Mouse (Mus musculus): Measurements from ENCODE around the gene Calu.
A peak's percentile ranks its signal among the peaks of the same experiment; 100 is the strongest.
"Not testable (repeated sequence)": the region's sequence is repeated elsewhere in the genome, so short reads cannot be mapped to it uniquely, and the experiment has no call there.

The Calu gene

DNA sequence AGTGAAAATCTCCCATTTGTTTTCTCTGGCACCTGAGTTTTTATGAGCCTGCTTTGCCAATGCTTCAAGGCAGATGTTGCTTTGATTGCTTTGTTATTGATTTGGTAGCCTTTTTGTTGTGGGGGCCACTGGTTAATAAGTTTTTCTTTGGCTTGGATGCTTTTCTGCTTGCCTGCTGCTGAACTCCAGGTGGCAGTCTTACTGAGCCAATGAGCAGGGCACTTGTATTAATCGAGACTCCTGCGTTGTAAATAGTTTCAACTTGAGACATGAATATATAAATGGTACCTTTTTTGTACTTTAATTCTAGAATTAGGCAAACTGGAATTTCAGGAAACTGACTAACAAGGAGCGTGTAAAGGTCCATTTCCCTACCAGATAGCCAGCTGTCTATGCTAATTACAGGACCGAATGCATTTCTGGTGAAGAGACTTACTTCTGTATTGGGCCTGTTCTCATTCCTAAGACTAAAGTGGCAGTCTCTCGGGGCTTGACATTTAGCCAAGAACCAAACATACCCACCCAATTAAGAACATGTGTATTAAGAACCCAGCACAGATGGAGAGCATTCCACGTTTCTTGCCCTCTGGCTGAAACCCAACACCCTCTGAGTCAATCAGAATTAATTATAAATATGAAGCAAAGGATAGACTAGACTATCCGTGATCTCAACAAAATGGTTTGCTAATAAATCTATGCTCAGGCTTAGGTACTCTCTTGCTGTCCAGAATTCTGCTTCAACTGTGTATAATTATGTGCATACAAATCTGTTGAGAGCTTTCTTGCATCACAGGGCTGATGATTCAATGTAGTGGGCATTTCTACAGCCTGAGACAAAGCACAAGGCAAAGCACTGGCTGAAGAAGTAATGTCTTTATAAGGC lies 14.6 kb downstream of the Calu start:
- DNase-seq (ENCODE audit: low spot score in 2 of 2), result no peak

DNA sequence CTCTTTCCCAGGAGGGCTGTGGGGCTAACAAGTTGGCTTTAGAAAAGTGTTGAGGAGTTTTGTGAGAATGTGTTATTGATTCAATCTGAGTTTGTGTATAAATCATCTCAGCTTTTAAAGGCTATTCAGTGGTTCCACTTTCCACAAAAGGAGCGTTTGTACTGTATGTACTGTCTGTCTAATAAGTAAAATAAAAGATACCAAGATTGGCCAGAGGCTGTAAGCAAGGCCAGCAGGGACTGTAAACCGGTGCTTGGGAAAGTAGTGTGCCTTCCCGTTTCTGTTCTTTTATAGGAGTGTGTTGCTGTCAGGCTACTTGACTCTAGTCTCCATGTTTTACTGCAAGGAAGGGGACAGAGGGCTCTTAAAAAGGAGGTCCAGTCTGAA lies 15.3 kb downstream of the Calu start:
- DNase-seq (ENCODE audit: low spot score in 2 of 2), result no peak

DNA sequence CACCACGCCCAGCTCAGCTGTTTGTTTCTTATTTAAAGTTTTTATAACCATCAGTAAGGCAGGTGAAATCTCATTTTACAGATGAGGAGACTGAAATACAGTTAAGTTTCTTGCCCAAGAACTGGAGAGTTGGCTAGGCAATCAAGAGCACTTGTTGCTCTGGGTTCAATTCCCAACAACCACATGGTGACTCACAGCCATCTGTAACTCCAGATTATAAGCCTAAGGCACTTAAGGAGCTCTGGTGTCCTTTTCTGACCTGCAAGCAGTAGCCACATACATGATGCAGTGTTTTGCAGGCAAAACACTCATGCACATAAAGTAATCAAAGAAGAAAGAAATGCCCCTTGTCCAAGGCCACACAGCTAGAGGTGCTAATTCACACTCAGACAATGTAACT lies 17.4 kb downstream of the Calu start:
- DNase-seq (ENCODE audit: low spot score in 2 of 2), result no peak

GRCm38 (mm10) chr6:29377386-29377785 lies 29.5 kb downstream of the Calu start:
- no peak for DNase-seq (ENCODE audit: low spot score in 2 of 2)

- no peak for DNase-seq (ENCODE audit: low spot score in 2 of 2)
These were observed 30.8 kb downstream of the Calu start for GRCm38 (mm10) chr6:29378678-29379077.

DNA sequence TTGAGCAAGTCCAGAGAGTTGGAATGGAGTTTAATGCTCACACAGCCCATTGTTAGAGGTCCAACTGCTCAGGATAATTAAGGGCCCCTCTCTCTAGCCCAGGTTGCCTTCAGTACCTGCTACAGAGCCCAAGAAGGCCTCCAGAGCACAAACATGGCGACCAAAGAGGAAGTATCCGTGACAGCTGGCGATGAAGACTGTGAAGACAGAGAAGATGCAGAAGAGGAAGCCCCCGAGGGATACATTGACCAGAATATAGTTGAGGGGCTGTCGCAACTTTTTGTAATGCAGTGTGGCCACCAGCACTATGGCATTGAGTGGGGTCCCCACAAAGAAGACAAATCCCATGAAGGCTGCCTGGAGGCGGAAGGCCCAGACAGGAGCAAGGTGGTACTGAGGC lies 32.1 kb downstream of the Calu start:
- DNase-seq (ENCODE audit: low spot score in 2 of 2), result no peak

GRCm38 (mm10) chr6:29382442-29382841 lies 34.6 kb downstream of the Calu start:
- DNase-seq (ENCODE audit: low spot score in 2 of 2), result no peak

DNA sequence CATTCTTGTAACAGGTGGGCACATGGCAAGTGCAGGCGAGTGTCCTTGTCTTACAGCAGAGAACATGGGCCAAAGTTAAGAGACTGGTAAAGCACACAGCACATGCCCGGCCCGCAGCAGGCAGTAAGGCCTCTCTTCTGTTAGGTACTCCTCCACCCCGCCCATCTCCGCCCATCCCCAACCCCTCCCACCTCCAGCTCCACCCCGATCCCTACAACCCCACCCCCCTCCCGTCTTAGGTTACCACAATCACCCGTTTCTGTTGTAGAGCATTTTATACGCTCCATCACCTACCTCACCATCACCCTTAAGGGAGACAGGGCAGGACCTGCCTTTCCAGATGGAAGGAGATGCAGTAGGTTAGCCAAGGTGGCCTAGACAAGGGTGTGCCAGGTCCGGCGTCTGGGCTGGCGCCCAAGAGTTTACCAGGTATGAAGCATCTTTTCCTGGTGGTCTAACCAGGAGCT lies 40.2 kb downstream of the Calu start, which contains the start of gene Opn1sw:
Opn1sw (minus strand) TSS at position 417 of the 467 bp plus-strand sequence.
- no peak for DNase-seq (ENCODE audit: low spot score in 2 of 2)

- peak; percentile 76 to 88 for DNase-seq (ENCODE audit: low spot score in 2 of 2)
These were observed 40.8 kb downstream of the Calu start for GRCm38 (mm10) chr6:29388606-29389080.

GRCm38 (mm10) chr6:29389425-29389824 lies 41.6 kb downstream of the Calu start:
- DNase-seq (ENCODE audit: low spot score in 2 of 2), result no peak

DNA sequence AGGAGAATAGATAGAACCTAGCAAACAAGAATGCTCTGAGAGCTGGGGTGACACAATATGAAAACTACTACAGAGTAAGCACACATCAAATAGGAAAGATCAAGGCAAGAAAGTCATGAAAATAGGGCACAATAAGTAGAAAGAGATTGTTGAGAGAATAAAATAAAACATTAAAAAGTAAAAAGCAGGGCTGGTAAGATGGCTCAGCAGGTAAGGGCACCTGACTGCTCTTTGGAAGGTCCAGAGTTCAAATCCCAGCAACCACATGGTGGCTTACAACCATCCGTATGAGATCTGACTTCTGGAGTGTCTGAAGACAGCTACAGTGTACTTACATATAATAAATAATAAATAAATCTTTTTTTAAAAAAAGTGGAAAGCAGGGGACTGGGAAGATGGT lies 42.6 kb downstream of the Calu start:
- DNase-seq (ENCODE audit: low spot score in 2 of 2), result not testable (repeated sequence)

DNA sequence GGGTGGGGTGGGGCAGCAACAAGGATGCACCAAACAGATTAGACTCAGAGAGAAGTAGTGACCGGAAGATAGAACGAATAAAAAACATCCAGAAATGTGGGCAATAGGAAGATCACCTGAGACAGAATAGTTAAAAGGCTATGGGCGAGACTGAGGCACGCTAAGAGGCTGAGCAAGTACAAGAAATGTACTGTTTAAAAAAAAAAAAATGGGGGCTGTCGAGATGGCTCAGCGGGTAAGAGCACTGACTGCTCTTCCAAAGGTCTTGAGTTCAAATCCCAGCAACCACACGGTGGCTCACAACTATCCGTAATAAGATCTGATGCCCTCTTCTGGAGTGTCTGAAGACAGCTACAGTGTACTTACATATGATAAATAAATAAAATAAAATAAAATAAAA lies 43.4 kb downstream of the Calu start:
- DNase-seq (ENCODE audit: low spot score in 2 of 2), result not testable (repeated sequence)

- no peak for DNase-seq (ENCODE audit: low spot score in 2 of 2)
These were observed 43.9 kb downstream of the Calu start for GRCm38 (mm10) chr6:29391802-29392201.

DNA sequence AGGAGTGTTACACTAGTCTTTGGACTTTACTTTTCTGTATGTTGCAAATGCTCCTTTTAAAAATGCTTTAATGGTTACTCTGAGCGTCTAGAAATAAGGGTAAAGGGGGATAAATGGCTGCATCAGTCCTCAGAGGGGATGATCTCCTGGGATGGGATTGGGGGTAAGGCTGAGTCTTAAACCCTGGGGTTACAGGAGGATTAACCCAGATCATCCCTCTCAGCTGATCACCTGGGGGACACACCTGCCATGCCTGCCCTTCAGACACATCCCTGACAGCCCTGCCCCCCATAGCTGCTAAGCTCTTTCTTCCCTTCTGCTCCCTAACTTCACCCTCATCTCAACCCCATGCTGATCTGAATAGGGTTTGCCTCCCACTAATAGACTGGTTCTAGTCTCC lies 46.4 kb downstream of the Calu start:
- DNase-seq (ENCODE audit: low spot score in 2 of 2), result no peak

- DNase-seq (ENCODE audit: low spot score in 2 of 2), result peak; percentile 79 to 81
These were observed 48.2 kb downstream of the Calu start, which contains the start of gene Ccdc136 for GRCm38 (mm10) chr6:29395910-29396713. Gene Ccdc136, plus strand, starts transcription at chr6:29396309.

DNA sequence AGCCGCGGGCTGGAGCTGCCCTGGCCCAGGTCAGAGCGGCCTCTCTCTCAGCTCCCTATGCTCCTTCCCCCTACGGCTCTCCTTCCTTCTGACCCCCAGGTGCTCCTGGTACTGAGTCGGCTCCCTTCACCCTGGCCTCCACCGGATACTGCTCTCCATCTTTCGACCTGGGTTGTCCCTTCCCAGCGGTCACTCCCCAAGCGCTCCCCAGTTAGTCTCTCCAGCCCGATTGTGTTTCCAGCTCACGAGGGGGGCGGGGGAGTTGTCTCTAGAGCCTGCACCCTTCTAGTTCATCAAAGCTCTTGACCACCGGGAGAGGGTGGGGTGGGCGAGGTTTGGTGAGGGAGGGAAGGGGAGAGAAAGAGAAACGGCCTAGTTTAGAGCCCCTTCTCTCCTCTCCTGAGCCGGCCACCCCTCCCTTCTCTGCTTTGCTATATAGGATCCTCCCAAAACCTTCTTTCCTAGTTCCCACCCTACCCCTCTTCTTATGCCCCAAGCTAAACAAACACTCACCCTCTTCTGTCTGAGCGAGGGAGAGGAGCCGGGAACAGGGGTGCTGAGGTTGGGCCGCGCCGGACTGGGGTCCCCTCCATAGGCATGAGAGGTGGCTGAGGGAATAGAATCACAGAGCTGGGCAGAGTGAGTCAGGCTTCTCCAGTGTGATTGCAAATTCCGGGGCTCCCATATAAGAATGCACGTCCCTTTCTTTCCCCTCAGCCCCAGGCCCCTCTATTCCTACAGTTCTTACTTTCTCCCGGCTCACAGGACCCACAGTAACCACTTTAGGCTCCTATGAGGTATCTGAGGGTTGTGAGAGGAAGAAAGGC lies 49.1 kb downstream of the Calu start:
- peak in 1 of 2 experiments; percentile 17 for DNase-seq (ENCODE audit: low spot score in 2 of 2)

- peak; percentile 32 to 51 for DNase-seq (ENCODE audit: low spot score in 2 of 2)
These were observed 49.7 kb downstream of the Calu start for GRCm38 (mm10) chr6:29397575-29397974.

- DNase-seq (ENCODE audit: low spot score in 2 of 2), result no peak
These were observed 52.0 kb downstream of the Calu start for GRCm38 (mm10) chr6:29399851-29400250.

DNA sequence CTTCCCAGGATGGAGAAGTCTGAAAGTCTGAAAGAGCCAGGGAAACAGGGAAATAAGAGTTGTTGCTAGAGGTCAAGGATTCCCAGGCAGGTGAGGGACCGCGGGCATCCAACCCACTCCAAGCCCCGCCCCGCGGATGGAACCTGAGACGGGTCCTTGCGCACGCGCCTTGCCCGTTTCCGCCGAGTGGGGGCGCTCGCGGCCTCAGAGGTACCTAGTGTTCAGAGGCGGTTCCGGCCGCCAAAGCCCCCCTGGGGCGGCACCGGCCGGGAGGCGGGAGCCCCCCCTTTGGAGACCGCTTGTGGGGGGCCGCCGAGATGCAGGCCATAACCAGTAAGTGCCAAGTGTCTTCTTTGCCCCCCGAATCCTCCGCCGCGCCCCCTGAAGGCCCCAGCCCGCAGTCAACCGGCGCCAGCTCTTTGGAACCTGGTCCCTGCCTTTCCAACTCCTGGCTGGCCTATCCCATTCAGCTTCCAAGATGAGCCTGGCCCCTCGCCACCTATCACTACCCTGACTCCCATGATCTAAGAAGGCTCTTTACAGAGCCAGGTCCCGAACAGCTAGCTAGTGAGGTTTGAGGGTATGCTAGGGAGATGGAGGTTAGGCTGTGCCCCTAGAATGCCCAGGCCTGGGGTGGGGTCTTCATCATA lies 54.9 kb downstream of the Calu start:
- no peak for DNase-seq (ENCODE audit: low spot score in 2 of 2)

GRCm38 (mm10) chr6:29406412-29406811 lies 58.5 kb downstream of the Calu start:
- DNase-seq (ENCODE audit: low spot score in 2 of 2), result peak in 1 of 2 experiments; percentile 42

DNA sequence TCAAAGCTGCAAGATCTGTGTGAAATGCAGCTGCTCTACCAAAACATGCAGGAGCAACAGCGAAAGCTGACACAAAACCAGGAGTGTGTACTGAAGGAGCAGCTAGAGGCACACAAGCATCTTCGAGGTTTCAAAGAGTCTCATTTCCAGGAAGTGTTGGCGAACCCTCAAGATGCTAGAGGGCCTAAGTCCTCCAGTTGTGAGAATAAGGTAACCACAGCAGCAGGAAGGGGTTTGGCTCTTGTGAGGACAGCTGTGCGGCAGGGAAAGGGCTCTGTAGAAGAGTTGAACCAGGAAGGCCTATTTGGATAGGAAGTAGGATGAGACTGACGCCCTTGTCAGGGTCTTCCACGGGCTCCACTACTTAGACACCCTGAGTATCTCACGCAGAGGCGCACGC lies 67.6 kb downstream of the Calu start:
- DNase-seq (ENCODE audit: low spot score in 2 of 2), result no peak

Measured in frontal cortex, postnatal 36 days (tissue).